Mouse (Mus musculus): ENCODE results near the gene 2510002D24Rik. TPM values are rescaled to one million over a fixed set of nuclear protein-coding genes. Genes with fewer than 3 reads are reported as not detected.
"Not testable (repeated sequence)": the region's sequence is repeated elsewhere in the genome, so short reads cannot be mapped to it uniquely, and the experiment has no call there.

Gene 2510002D24Rik
- polyA plus RNA-seq, 1 experiment: 46.3 TPM

DNA sequence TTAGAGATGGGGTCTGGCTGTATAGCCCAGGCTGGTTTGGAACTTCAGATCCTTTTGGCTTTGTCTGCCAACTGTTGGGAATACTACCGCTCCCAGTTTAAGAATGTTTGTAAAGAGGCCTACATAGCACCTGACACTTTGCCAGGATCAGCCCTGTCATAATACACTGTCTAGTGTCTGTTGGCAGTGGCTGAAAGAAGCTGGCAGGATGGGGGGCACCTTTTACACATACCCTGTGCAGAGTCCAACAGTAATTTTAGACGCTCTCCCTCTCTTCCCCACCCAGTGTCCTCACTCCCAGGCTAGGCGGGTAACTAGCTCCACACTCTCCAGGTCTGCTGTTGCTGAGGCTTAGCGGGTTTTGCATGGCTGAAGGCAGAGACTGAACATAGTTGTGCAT is 2.0 kb downstream of the 2510002D24Rik start:
- 87% methylated on average over 4 of the region's 4 CpGs for WGBS
- no peak for DNase-seq
- Histone ChIP-seq H3K4me1 (ENCODE audit: control insufficient read depth, insufficient read depth, low read length) (peaks cover 4% of the 10 kb centered on the region; the same call in 1 of the 2 replicates), H3K4me3 (replicated peaks; ENCODE audit: extremely low read depth, low read depth, low read length) (no peak overlapping the region)
- no peak for TF ChIP-seq CTCF (IDR thresholded peaks at IDR 0.05; ENCODE audit: insufficient read depth, low read length)
- no peak for TF ChIP-seq POLR2A (IDR thresholded peaks at IDR 0.05; ENCODE audit: borderline replicate concordance, extremely low read depth, low read depth, low read length)

- WGBS: 85% methylated on average over 15 of the region's 15 CpGs
- no peak for DNase-seq
- TF ChIP-seq POLR2A (IDR thresholded peaks at IDR 0.05; ENCODE audit: borderline replicate concordance, extremely low read depth, low read depth, low read length): no peak
- TF ChIP-seq CTCF (IDR thresholded peaks at IDR 0.05; ENCODE audit: insufficient read depth, low read length): no peak
- Histone ChIP-seq H3K4me1 (ENCODE audit: control insufficient read depth, insufficient read depth, low read length) (no peaks in the 10 kb centered on the region), H3K4me3 (replicated peaks; ENCODE audit: extremely low read depth, low read depth, low read length) (no peak overlapping the region)
Observed at GRCm38 (mm10) chr16:18846301-18846820, 10.0 kb downstream of the 2510002D24Rik start.

- not testable (repeated sequence) for DNase-seq; H3K4me1 ChIP-seq (ENCODE audit: control insufficient read depth, insufficient read depth, low read length); H3K4me3 ChIP-seq (replicated peaks; ENCODE audit: extremely low read depth, low read depth, low read length)
- WGBS: 86% methylated on average over 16 of the region's 17 CpGs
Observed at GRCm38 (mm10) chr16:18849521-18850190, 13.3 kb downstream of the 2510002D24Rik start.

DNA sequence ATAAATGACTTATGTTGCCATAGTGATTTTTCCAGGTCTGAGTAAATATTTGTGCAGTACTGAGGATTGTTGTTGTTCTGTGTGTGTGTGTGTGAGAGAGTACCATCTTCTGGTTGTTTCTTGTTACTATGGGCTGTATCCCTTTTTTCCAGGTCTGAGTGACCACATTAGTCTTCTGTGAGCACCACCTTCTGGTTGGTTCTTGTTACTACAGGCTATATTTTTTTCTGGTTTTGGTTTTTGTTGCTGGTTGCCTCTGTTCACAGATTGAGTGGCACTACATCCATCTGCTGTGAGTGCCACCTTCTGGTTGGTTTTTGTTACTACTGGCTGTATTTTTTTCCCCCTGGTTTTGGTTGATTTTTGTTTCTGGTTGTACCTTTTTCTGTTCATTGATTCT is 22.2 kb downstream of the 2510002D24Rik start:
- H3K4me3 ChIP-seq (replicated peaks; ENCODE audit: extremely low read depth, low read depth, low read length): no peak overlapping the region
- no peaks in the 10 kb centered on the region for H3K4me1 ChIP-seq (ENCODE audit: control insufficient read depth, insufficient read depth, low read length)
- TF ChIP-seq CTCF (IDR thresholded peaks at IDR 0.05; ENCODE audit: insufficient read depth, low read length): no peak
- no peak for TF ChIP-seq POLR2A (IDR thresholded peaks at IDR 0.05; ENCODE audit: borderline replicate concordance, extremely low read depth, low read depth, low read length)
- no peak for DNase-seq

GRCm38 (mm10) chr16:18860186-18860585 is 23.8 kb downstream of the 2510002D24Rik start:
- TF ChIP-seq POLR2A (IDR thresholded peaks at IDR 0.05; ENCODE audit: borderline replicate concordance, extremely low read depth, low read depth, low read length): no peak
- no peak for TF ChIP-seq CTCF (IDR thresholded peaks at IDR 0.05; ENCODE audit: insufficient read depth, low read length)
- DNase-seq: no peak
- no peaks in the 10 kb centered on the region for H3K4me1 ChIP-seq (ENCODE audit: control insufficient read depth, insufficient read depth, low read length)
- H3K4me3 ChIP-seq (replicated peaks; ENCODE audit: extremely low read depth, low read depth, low read length): no peak overlapping the region
- 54% methylated on average over 1 of the region's 1 CpGs for WGBS

- WGBS: 68% methylated on average over 1 of the region's 1 CpGs
- not testable (repeated sequence) for H3K4me1 ChIP-seq (ENCODE audit: control insufficient read depth, insufficient read depth, low read length); H3K4me3 ChIP-seq (replicated peaks; ENCODE audit: extremely low read depth, low read depth, low read length); DNase-seq
Observed at GRCm38 (mm10) chr16:18870495-18870894, 34.1 kb downstream of the 2510002D24Rik start.

GRCm38 (mm10) chr16:18876091-18876441 is 39.7 kb downstream of the 2510002D24Rik start:
- H3K4me1 ChIP-seq (ENCODE audit: control insufficient read depth, insufficient read depth, low read length): peaks cover 4% of the 10 kb centered on the region; the same call in 1 of the 2 replicates
- under 1% methylated on average over 17 of the region's 17 CpGs for WGBS

DNA sequence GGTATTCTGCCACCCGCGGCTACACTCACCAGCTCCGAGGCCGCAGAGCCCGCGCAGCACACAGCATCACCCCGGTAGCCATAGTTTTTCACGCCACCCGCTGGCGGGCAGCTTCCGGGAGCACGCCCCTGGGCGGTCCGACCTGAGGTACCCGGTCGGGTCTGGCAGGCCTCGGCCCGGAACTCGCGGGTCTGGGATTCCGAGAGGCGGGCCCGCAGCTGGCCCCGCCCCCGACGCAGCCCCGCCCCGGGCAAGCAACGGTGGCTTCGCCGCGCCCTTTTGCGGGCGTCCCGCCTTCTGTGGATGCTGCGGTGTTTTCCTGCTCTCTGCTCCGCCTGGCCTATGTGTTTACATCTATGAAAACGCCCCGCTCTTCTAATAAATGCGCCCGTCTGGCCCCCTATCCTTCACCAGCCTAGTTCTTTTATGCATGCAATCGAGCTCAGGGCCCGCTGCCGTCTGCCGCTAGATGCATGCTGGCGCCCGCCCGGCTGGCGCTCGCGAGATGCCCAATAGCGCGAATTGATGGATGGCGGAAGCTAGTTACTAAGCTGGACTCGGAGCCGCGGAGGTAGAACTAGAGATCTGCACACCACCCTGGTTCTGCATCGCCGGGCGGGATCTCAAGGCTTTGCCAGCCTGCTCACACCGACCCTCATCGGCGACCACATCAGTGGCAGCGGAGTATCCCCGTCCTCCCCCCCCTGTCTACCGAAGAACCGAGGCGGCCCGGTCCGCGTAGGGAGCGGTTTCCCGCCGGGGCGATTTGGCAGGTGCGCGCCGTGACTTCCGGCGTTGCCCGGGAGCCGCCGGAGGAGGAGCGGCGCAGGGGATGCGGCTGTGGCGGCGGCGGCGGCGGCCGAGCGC is 40.3 kb downstream of the 2510002D24Rik start, which contains the start of the genes Mrpl40 and Hira:
Gene Mrpl40 (minus strand): TSS at position 421 of the 867 bp plus-strand sequence.
Gene Hira (plus strand): TSS at position 596 of the 867 bp plus-strand sequence.
- WGBS: under 1% methylated on average over 93 of the region's 93 CpGs
- TF ChIP-seq POLR2A (IDR thresholded peaks at IDR 0.05; ENCODE audit: borderline replicate concordance, extremely low read depth, low read depth, low read length) (peak; percentile 86; the same call in 1 of the 2 replicates), CTCF (IDR thresholded peaks at IDR 0.05; ENCODE audit: insufficient read depth, low read length) (no peak)
- Histone ChIP-seq H3K4me3 (replicated peaks; ENCODE audit: extremely low read depth, low read depth, low read length) (peak within 1 kb of the TSS; percentile 98), H3K4me1 (ENCODE audit: control insufficient read depth, insufficient read depth, low read length) (peaks cover 4% of the 10 kb centered on the region; the same call in 1 of the 2 replicates)
- peak; percentile 92 for DNase-seq

More at GRCm38 (mm10) chr16:18876091-18876441, 39.7 kb downstream of the 2510002D24Rik start:
- no peak for TF ChIP-seq CTCF (IDR thresholded peaks at IDR 0.05; ENCODE audit: insufficient read depth, low read length)
- TF ChIP-seq POLR2A (IDR thresholded peaks at IDR 0.05; ENCODE audit: borderline replicate concordance, extremely low read depth, low read depth, low read length): no peak
- H3K4me3 ChIP-seq (replicated peaks; ENCODE audit: extremely low read depth, low read depth, low read length): peak overlapping the region; percentile 60
- no peak for DNase-seq

DNA sequence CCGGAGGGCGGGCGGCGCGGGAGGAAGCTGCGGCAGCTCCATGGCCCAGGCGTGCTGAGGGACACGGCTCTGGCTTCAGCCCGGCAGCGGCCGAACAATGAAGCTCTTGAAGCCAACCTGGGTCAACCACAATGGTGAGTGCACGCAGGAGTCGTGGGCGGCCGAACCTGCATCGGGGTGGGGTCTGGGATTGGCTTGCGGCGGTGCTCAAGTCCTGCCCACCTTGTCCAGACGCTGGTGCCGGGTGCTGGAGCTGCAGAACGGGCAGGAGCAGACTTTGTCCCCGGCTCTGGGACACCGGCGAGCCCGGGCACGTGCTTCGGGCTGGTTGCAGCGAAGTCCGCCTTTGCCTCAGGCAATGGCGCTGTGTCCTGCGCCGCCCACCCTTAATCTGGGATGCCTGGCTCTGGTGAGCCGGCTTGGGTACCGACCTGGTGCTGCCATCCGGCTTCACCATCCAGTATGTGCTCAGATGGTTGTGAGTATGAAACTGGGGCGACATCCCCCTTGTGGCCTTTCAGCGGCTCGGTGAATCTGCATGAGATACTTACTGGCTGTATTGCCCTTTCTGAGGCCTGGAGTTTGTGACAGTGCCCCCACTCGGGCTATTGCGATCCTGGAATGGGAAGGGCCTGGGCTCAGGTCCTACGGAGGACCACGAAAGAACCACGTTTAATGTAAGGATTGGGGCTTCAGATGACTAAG is 41.2 kb downstream of the 2510002D24Rik start:
- peak overlapping the region; percentile 98 for H3K4me3 ChIP-seq (replicated peaks; ENCODE audit: extremely low read depth, low read depth, low read length)
- WGBS: under 1% methylated on average over 42 of the region's 43 CpGs
- peak; percentile 34 for DNase-seq
- TF ChIP-seq CTCF (IDR thresholded peaks at IDR 0.05; ENCODE audit: insufficient read depth, low read length): no peak
- TF ChIP-seq POLR2A (IDR thresholded peaks at IDR 0.05; ENCODE audit: borderline replicate concordance, extremely low read depth, low read depth, low read length): no peak
- H3K4me1 ChIP-seq (ENCODE audit: control insufficient read depth, insufficient read depth, low read length): peaks cover 4% of the 10 kb centered on the region; the same call in 1 of the 2 replicates

All from lung, adult 2 months (tissue).